Mouse (Mus musculus) lung, postnatal 0 days (tissue): ENCODE data around the gene Slc2a9. TPM values are rescaled to one million over a fixed set of nuclear protein-coding genes. Genes with fewer than 3 reads are reported as not detected.

Experiments used
- ATAC-seq: fragments of 200-750 bp; cut with Nextera tagmentation; 2 replicates; pipeline ENCODE4 v1.8.0; 2017; ENCODE audit warnings: moderate library complexity
- DNase-seq: peaks from one replicate; pipeline ENCODE4 v3.0.0-alpha.2; 2016; ENCODE audit warnings: low spot score
- H3K27ac ChIP-seq: fragments of 300-500 bp; sonication (generic); 2 replicates; pipeline ENCODE4 v1.5.1; 2014; ENCODE audit warnings: antibody characterized with exemption, mild to moderate bottlenecking, low read length, mixed read lengths
- H3K27me3 ChIP-seq: fragments of 300-500 bp; sonication (generic); replicated peaks from 2 replicates; pipeline ENCODE4 v1.6.1; 2014; ENCODE audit warnings: low read length, mixed read lengths; ENCODE audit not compliant: insufficient read depth
- H3K36me3 ChIP-seq: fragments of 300-500 bp; sonication (generic); 2 replicates; pipeline ENCODE4 v1.6.1; 2014; ENCODE audit warnings: low read length, mixed read lengths; ENCODE audit not compliant: insufficient read depth
- H3K4me1 ChIP-seq: fragments of 300-500 bp; sonication (generic); 2 replicates; pipeline ENCODE4 v1.6.1; 2014; ENCODE audit warnings: antibody characterized with exemption, low read depth, low read length, mixed read lengths; ENCODE audit not compliant: insufficient read depth
- H3K4me2 ChIP-seq: fragments of 300-500 bp; sonication (generic); replicated peaks from 2 replicates; pipeline ENCODE4 v1.6.1; 2014; ENCODE audit warnings: low read depth, mild to moderate bottlenecking, low read length, moderate library complexity, mixed read lengths
- H3K4me3 ChIP-seq: fragments of 300-500 bp; sonication (generic); 2 replicates; pipeline ENCODE4 v1.5.1; 2014; ENCODE audit warnings: low read depth, low read length
- H3K9ac ChIP-seq: fragments of 300-500 bp; sonication (generic); replicated peaks from 2 replicates; pipeline ENCODE4 v1.6.1; 2014; ENCODE audit warnings: low read depth, mild to moderate bottlenecking
- H3K9me3 ChIP-seq: fragments of 300-500 bp; sonication (generic); 2 replicates; pipeline ENCODE4 v1.6.1; 2016; ENCODE audit warnings: low read length, mixed read lengths
- CTCF ChIP-seq: IDR thresholded peaks from 2 replicates; pipeline ENCODE4 v1.5.1; 2016; ENCODE audit warnings: antibody characterized with exemption, mild to moderate bottlenecking
- EP300 ChIP-seq: IDR thresholded peaks from 2 replicates; pipeline ENCODE4 v1.6.1; 2016; ENCODE audit warnings: antibody characterized with exemption, mild to moderate bottlenecking, control low read depth
- WGBS: fragments of 180-500 bp; shearing (Covaris S2); extraction: QIAGEN DNeasy Blood & Tissue Kit; methylation state at CpG from one replicate; pipeline ENCODE4 v1.1.7; 2014; 5-methylcytosine and 5-hydroxymethylcytosine counted together
- polyA plus RNA-seq: library from polyadenylated mRNA; unstranded; fragments of >200 nt; fragmentation: Nextera tagmentation; extraction: Ambion mirVana; gene quantifications from 2 replicates; pipeline ENCODE4 v1.2.1, GENCODE M21; 2015

Slc2a9 gene
- polyA plus RNA-seq, result 2.2 and 2.4 TPM in 2 replicates

DNA sequence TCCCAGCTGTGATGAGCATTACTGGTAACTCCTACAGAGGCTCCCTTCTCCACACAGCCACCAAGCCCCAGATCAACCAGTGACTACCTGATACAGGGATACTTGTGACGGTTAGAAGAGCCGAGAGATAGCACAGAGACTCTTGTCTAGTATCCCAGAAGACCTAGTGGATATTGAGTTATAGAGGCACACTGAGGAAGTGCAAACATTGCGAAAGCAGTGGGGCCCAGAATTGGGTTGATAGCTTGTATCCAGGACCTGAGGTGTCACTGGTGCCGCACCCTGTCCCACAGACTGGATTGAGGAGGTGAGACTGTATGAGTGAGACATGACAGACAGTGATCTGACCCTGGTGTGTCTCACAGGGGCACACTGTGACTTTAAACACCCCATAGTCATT lies at the start of gene Slc2a9:
Gene Slc2a9, minus strand, starts transcription at position 152 of the 400 bp plus-strand sequence.
- no peaks in the 10 kb centered on the region for H3K36me3 ChIP-seq
- no peak for ATAC-seq
- no peak within 1 kb of the TSS for H3K9ac ChIP-seq
- H3K9me3 ChIP-seq, result no peaks in the 10 kb centered on the region
- H3K4me3 ChIP-seq, result no peak within 1 kb of the TSS
- peak; percentile 11 for DNase-seq
- no peak within 1 kb of the TSS for H3K27ac ChIP-seq
- TF ChIP-seq CTCF, result no peak
- no peak for TF ChIP-seq EP300
- no peak within 1 kb of the TSS for H3K4me2 ChIP-seq
- no peaks in the 10 kb centered on the region for H3K4me1 ChIP-seq
- no peaks in the 10 kb centered on the region for H3K27me3 ChIP-seq
- 73% methylated on average over 4 of the region's 4 CpGs for WGBS

DNA sequence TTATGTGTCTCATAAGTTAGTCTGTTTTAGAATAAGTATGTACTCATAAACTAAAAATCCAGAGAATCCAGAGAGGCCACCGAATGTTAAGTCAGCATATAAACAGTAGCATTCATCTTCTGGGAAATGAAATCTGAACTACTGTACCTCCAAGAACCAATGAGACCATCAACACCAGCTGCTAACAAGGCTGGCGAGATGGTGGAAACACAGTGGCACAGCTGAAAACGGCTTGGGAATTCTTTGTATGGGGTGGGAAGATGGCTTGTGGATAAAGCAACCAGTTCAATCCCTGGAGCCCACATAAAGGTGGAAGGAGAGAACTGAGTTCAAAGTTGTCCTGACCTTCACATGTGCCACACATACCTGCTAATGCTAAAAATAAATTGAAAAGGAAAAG lies 49.7 kb upstream of the Slc2a9 start:
- WGBS, result 76% methylated on average over 3 of the region's 3 CpGs
- no peak overlapping the region for H3K9ac ChIP-seq
- TF ChIP-seq EP300, result no peak
- no peak for TF ChIP-seq CTCF
- no peaks in the 10 kb centered on the region for H3K27me3 ChIP-seq
- DNase-seq, result no peak
- H3K9me3 ChIP-seq, result no peaks in the 10 kb centered on the region
- no peak overlapping the region for H3K4me2 ChIP-seq
- H3K4me1 ChIP-seq, result peaks cover 27% of the 10 kb centered on the region
- no peak overlapping the region for H3K27ac ChIP-seq
- ATAC-seq, result no peak
- H3K36me3 ChIP-seq, result peaks cover 21% of the 10 kb centered on the region
- no peak overlapping the region for H3K4me3 ChIP-seq

- H3K4me1 ChIP-seq, result peaks cover 27% of the 10 kb centered on the region
- H3K27me3 ChIP-seq, result no peaks in the 10 kb centered on the region
- TF ChIP-seq CTCF (no peak), EP300 (no peak)
- peaks cover 30% of the 10 kb centered on the region for H3K36me3 ChIP-seq
- DNase-seq (no peak), ATAC-seq (no peak)
- 68% methylated on average over 1 of the region's 1 CpGs for WGBS
- H3K9me3 ChIP-seq, result no peaks in the 10 kb centered on the region
- H3K4me2 ChIP-seq, result no peak overlapping the region
- no peak overlapping the region for H3K4me3 ChIP-seq
- peak overlapping the region; percentile 55 for H3K27ac ChIP-seq
- no peak overlapping the region for H3K9ac ChIP-seq
Observed at GRCm38 (mm10) chr5:38550221-38550768, 47.4 kb upstream of the Slc2a9 start.

DNA sequence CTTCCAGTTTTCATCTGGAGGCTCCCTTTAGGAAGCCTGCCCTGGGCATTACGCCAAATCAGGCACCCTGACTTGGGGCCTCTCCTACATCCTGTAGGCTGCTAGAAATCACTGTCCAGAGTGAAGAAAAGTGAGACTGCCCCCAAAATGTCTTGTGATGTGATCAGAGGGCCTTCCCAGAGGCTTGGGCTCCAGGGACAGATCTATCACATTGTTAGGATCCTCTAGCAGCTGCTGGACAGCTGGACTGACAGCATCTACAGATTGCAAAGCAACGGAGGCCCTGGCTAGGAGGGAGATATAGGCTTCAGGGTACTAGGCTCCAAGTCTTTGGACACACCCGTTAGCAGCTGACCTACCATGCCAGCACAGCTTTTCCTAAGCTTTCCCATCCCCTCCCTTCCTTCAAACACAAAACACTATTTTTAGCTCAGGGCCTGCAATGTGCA lies 46.5 kb upstream of the Slc2a9 start:
- H3K27ac ChIP-seq, result peak overlapping the region; percentile 55
- ATAC-seq (peak; percentile 82), DNase-seq (peak; percentile 78)
- TF ChIP-seq EP300, result no peak
- no peak for TF ChIP-seq CTCF
- no peak overlapping the region for H3K9ac ChIP-seq
- H3K9me3 ChIP-seq, result no peaks in the 10 kb centered on the region
- 0 out of 2 replicates have a peak overlapping the region, but pooled peaks have one; percentile 5 for H3K4me2 ChIP-seq
- H3K27me3 ChIP-seq, result no peaks in the 10 kb centered on the region
- H3K4me1 ChIP-seq, result peaks cover 27% of the 10 kb centered on the region
- H3K4me3 ChIP-seq, result no peak overlapping the region
- H3K36me3 ChIP-seq, result peaks cover 37% of the 10 kb centered on the region
- 34% methylated on average over 3 of the region's 3 CpGs for WGBS

DNA sequence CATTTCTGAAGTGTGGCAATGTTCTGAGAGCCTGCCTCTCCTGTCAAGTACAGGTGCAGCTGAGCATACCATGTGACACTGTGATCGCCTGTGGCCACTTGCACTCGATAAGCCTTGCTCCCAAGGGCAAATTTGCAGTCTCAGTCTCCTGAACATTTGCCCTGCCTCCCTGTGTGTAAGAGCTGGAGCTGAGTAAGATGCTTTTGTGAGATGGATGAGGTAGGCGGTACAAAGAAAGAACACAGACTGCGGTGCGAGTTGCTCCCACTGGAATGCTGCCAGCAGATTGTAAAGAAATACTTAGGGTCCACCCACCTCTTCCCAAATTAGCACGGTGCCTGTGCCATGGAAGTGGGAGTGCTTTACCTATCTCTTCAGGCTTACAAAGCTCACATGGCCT lies 44.4 kb upstream of the Slc2a9 start:
- 28% methylated on average over 6 of the region's 6 CpGs for WGBS
- no peaks in the 10 kb centered on the region for H3K9me3 ChIP-seq
- H3K27ac ChIP-seq, result no peak overlapping the region
- peak; percentile 63 for DNase-seq
- H3K9ac ChIP-seq, result no peak overlapping the region
- peak; percentile 64 for ATAC-seq
- peaks cover 27% of the 10 kb centered on the region for H3K4me1 ChIP-seq
- no peak overlapping the region for H3K4me3 ChIP-seq
- peaks cover 57% of the 10 kb centered on the region for H3K36me3 ChIP-seq
- no peak overlapping the region for H3K4me2 ChIP-seq
- H3K27me3 ChIP-seq, result no peaks in the 10 kb centered on the region
- no peak for TF ChIP-seq CTCF
- no peak for TF ChIP-seq EP300

DNA sequence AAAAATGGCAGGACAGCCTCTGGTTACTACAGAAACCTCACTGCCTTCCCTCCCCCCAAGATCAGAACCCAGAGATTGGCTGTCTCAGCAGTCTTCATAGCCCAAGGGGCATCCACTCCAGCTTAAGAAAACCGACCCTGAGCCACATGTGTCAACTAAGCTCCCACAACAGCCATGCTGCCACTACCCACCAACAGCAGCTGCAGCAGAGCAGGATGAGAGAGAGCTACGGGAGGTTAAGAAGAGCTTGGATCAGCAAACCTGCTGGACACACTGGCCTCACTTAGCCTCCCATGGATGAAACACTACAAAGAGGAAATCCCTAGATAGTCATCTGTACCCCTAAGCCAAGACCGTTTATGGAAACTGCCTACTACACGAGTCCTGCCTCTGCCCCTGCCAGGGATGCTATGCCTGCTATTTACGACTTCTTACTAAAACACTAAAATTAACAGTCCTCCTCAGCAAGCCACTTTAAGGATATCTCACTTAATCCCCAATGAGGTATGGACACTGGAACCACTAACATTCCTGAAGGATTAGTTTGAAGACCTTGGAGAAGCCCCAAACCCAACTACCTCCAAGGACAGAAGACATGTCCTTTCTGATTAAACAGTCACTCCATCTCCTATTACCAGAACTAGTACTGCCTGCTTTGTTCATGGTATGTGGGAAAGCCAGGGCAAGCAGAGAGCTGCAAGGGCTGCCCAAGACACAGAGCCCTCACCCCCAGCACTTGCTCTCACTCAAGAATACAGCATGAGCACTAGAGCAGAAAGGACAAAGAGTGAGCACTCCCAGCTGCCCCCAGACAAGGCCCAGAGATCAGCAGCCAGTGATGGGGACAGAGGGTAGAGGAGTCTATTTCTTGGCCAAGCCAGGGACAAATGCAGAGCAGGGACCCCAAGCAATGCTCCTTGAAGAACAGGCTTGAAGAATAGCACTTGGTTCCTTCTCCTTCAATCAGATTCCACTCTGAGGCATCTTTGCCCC lies 41.8 kb upstream of the Slc2a9 start:
- Histone ChIP-seq H3K4me3 (no peak overlapping the region), H3K9me3 (no peaks in the 10 kb centered on the region), H3K27me3 (no peaks in the 10 kb centered on the region), H3K9ac (no peak overlapping the region), H3K27ac (no peak overlapping the region), H3K36me3 (peaks cover 75% of the 10 kb centered on the region), H3K4me1 (peaks cover 12% of the 10 kb centered on the region), H3K4me2 (no peak overlapping the region)
- TF ChIP-seq EP300, result no peak
- TF ChIP-seq CTCF, result no peak
- no peak for ATAC-seq
- no peak for DNase-seq
- WGBS, result 81% methylated on average over 5 of the region's 5 CpGs
